Mouse (Mus musculus): ENCODE measurements around the gene Ccdc189.
"Not testable (repeated sequence)": the region's sequence is repeated elsewhere in the genome, so short reads cannot be mapped to it uniquely, and the experiment has no call there.

Ccdc189 gene

DNA sequence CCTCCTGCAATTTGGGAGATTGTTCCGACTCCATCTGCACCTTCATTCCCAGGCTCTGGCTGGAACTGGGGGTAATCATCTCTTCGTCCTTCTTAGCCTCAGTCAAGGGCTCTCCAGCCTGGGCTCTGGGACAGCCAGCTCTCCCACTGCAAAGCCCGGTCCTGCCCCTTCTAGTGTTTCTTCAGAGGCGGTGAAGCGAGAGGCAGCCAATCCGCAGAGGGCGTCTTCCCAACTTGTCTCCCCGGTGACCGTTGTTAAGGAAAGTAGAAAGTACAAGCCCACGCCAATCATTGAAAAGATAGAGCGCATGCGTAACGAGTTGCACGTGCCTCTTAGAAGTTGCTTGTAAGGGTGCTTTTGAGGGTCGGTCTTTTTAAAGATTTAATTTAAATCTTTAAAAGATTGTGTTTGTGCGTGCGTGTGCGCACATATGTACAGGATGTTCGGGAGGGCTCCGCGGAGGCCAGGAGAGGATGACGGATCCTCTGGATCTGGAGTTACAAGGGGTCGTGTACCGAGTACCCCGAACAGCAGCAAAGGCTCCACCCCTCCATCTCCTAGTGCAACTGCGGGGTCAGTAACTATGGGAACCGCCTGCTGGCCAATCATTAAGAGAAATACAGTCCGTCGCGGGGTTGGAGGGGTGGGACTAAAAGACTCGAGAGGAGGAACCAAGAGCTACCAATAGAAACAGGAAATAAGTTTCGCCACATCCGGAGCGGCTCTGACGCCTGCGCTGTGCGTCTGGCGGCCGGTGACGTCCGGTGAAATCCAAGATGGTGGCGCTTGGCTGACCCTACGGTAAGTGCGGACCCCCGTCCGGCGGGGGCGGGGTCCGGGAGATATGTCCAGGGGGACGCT, at the start of gene Ccdc189, which contains the start of gene Rnf40:
Gene Ccdc189 (minus strand): TSS at position 585 of the 861 bp plus-strand sequence.
Gene Rnf40 (plus strand): TSS at position 757 of the 861 bp plus-strand sequence.
- peak; percentile 91 for DNase-seq (ENCODE audit: low spot score in 2 of 2)

DNA sequence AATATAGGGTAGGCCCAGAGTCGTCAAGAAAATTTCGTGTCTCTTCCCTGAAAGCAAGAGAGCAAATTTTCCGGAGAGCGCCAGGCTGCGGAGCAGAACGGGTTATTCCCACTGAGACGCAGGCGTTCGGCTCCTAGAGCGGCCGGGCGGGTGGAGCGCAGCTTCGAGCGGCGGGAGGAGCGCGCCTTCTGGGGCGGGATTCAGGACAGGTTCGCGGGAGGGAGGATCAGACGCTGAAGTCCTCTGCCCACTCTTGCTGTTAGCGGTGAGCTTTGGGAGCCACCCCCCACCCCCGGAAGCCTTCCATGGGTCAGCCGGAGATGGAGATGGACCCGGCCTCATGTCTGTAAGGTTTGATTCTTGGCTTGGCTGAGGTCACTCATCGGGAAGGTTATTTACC, 48.6 kb upstream of the Ccdc189 start:
- DNase-seq (ENCODE audit: low spot score in 2 of 2) = peak in 1 of 2 experiments; percentile 35

DNA sequence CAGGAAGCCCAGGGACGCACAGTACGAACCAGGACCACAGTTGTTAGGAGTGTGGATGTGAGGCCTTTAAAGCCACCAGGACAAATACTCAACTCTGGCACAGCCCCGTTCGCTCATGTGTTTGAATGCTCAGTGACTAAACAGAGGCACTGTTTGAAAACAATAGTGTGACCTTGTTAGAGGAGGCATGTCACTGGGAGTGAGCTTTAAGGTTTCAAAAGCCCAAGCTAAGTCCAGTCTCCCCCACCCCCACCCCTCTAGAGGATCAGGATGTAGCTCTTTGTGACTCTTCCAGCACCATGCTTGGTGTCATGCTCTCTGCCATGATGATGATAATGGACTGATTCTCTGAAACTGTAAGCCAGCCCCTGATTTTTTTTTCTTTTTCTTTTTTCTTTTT, 43.0 kb upstream of the Ccdc189 start:
- DNase-seq (ENCODE audit: low spot score in 2 of 2) = no peak

DNA sequence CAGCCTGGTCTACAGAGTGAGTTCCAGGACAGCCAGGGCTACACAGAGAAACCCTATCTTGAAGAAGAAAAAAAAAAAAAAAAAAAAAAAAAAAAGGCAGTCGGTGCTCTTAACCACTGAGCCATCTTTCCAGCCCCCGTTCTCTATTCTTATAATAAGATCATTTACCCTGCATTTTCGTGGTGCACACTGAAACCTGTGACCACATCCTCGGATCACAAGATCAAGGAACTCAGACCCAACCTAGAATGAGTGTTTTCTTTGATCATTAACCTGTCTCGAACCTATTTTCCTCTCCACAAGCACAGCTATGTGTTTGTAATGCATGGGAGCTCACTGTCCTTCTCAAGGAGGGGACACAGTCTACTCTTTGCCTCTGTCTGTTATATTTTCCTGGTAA, 40.3 kb upstream of the Ccdc189 start:
- no peak for DNase-seq (ENCODE audit: low spot score in 2 of 2)

DNA sequence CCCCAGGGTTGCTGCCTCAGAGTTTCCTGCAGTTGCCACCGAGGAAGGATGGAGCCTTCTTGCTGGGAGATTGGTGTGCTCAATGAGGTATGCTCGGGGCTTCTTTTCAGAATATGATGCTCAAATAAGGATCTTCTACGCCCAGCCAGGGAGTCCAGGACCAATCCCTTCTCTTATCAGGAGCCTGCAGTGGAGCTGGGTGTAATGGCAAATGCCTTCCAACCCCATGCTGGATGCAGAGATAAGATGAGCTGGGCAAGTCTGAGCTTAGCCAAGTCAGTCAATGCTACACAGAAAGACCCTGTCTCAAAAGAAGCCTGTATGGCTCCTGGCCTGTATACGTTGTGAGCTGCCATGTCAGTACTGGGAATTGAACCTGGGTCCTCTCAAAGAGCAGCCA, 38.1 kb upstream of the Ccdc189 start:
- peak; percentile 57 to 68 for DNase-seq (ENCODE audit: low spot score in 2 of 2)

DNA sequence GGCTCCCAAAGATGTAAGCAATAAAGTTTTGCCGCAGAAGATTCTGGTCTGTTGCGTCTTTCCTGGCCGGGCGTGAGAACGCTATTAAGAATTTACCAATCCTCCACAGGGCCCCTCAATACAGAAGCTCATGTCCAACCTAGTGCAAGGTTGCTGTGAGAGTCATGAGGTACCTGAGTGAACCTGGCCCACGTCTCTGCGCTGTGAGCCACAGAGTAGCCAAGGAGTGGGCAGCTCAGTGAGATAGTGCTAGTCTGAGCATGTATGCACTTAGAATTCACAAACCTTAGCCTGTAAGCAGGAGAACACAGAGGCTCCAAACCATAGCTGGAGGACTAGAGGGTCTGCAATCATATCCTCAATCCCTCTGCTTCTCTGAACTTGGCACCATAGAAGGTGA, 37.6 kb upstream of the Ccdc189 start:
- DNase-seq (ENCODE audit: low spot score in 2 of 2) = no peak

DNA sequence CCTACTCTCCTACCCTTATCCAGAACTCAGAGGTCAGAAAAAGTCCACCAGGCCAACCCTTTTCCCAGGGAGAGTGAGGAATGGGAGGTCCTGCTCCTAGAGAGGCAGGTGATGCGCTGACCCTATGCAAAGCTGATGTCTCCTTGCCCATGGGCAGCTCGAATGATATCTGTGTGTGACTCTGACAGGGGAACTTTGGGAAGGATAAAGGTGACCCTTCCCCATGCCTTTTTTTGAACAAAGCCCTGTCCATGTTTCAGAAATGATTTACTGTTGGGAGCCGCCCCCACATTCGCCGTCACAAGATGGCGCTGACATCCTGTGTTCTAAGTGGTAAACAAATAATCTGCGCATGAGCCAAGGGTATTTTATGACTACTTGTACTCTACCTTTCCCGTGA, 30.0 kb upstream of the Ccdc189 start:
- DNase-seq (ENCODE audit: low spot score in 2 of 2) = not testable (repeated sequence)

DNA sequence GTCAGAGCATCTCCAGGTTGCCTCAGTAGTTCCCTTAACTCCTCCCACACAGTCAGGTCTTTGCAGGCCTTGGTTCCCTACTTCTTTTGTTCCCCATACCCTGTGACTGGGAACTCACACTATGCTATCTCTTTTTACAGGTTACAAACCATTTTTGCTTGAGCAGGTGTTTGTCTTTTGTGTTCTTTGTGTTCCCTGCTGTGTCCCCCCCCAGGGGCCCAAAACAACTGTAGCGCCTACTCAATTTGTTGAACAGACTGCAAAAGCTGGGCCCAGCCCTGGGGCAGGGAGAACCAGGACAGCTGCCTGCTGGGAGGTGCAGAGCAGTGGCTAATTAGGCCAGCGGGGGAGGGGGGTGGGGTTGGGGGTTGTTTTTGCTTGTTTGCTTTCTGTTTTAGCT, 29.6 kb upstream of the Ccdc189 start:
- DNase-seq (ENCODE audit: low spot score in 2 of 2) = no peak

DNA sequence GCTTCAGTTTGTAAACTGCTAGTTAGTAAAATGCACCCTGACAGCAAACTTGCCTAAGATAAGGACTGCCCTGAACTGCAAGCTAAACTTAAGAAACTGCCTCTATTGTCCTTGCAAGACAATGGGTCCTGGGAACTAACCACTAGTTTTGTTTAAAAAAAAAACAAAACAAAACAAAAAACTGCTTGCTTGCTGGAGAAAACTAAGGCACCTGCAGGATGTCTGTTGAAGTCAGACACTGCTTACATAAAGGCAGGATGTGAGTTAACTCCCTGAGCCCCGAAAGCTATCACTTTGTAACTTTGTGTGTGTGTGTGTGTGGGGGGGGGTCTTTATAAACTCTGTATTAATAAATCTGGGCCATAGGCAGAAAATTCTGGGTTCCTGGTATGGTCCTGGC, 28.5 kb upstream of the Ccdc189 start:
- DNase-seq (ENCODE audit: low spot score in 2 of 2) = no peak

DNA sequence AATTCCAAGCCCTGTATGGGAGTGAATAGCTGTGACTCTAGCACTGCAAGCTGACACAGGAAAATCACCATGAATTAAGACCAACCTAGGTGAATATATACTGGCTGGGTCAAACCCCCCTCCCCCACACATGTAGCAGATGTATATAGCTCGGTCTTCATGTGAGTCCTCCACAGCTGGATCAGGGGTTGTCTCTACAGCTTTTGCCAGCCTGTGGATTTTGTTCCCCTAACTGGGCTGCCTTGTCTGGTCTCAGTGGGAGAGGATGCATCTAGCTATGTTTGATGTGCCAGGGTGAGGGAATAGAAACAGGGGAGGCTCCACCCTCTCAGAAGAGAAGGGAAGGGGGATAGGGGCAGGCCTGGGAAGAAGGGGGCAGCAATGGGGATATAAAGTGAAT, 27.9 kb upstream of the Ccdc189 start:
- DNase-seq (ENCODE audit: low spot score in 2 of 2) = no peak

DNA sequence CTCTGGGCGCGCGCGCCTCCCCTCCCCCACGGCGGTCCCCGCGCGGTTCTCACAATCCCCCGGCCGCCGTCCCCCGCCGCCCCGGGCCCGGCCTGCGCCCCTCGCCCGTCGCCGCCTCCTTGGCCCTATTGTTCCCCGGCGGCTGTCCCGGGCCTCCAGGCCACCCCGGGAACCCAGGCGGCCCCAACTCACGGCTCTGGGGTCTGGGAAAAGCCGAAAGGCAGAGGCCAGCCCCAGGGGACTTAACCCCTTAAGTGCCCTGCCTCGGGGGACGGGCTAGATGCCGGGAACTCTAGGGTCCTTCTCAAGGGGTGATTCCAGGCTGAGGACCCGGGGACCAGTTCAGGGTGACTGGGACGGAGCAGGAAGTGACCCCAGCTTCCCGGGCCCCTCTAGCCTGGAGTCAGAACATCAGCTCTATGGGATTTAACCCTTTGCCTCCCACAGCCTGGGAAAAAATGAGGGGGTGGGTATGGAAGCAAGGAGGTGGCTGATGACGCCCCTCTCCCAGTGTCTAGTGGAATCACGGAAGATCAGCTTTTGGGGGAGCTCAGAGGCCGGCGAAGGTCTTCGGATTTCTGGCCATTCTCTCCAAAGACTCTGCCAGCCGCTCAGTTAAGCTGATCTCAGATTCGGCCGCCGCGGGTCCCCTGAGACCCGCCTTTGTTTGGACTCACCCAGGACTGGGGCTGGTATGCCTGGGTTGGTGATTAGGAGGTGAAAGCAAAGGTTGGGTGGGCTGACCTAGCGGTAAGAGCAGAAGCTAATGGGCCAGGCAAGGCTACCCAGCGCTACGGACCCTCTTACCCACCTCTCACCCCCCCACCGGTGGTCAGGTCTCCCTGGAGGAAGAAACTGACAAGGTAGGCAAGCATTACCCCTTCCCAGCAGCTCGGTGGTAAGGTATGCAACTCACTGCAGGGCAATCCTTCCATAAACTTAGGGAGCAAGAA, 26.8 kb upstream of the Ccdc189 start, which contains the start of gene Zfp629:
Gene Zfp629 (minus strand): TSS at position 907 of the 953 bp plus-strand sequence.
- DNase-seq (ENCODE audit: low spot score in 2 of 2) = peak; percentile 44 to 81

DNA sequence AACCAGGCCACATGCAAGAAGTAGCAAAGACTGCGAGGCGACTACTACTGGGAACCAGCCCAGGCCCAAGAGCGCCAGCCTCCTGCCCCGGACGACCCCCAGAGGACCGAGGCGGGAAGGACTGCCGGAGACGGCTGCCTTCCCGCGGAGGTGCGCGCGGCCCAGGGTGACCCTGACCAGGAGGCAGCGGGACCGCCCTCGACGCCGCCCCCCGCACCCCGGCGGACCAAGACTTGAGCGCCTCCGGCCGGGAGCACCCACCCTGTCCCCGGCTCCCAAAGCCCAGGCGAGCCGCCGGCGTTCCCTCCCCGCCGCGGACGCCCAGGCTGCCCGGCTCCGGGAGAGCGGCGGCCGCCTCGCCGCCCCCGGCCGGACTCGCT, 26.1 kb upstream of the Ccdc189 start:
- DNase-seq (ENCODE audit: low spot score in 2 of 2) = peak in 1 of 2 experiments; percentile 53

DNA sequence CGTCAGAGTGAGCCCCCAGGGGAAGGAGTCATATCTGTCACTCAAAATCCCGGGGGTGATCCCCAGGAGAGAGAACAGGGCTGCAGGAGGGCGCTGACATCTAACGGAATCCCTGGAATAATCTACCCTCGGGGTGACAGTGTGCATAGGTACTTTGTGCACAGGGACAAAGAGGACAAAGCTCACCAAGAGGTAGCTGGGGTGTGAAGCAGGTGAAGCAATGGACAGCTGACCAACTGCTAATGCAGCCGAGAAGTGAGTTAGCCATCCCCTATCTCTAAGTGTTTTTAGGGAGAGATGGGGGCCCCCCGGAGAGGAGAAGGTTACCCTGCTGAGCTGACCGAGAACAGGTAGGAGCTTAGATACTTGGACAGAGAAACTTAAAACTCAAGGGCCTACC, 25.7 kb upstream of the Ccdc189 start:
- no peak for DNase-seq (ENCODE audit: low spot score in 2 of 2)

DNA sequence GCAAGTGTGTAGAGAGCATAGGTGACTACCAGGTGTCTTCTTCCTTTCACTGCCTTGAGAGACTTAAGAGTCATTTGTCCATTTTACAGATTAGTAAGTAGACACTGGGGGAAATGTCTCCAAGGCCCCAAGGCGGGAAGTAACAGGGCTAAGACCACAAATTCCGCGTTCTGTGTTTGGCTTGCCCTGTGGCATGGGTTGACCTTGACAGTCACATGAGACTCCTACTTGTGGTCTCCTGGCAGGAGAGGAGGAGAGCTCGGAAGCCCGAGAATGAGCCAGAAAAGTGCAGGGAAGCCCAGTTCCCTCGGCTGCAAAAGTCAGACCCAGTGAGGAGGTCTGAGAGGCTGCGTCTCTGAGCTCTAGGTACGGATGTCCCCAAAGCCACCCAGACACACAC, 25.1 kb upstream of the Ccdc189 start:
- DNase-seq (ENCODE audit: low spot score in 2 of 2) = no peak

DNA sequence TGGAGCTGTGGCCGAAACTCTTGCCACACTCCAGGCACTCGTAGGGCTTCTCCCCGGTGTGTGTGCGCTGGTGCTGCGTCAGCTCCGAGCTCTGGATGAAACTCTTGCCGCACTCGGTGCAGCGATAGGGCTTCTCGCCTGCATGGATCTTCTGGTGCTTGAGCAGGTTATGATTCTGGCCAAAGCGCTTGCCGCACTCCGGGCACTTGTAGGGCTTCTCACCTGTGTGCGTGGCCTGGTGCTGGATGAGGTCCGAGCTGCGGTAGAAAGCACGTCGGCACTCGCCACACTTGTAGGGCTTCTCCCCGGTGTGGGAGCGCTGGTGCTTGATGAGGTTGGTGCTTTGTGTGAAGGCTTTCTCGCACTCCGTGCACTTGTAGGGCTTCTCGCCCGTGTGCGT, 23.2 kb upstream of the Ccdc189 start:
- no peak for DNase-seq (ENCODE audit: low spot score in 2 of 2)

DNA sequence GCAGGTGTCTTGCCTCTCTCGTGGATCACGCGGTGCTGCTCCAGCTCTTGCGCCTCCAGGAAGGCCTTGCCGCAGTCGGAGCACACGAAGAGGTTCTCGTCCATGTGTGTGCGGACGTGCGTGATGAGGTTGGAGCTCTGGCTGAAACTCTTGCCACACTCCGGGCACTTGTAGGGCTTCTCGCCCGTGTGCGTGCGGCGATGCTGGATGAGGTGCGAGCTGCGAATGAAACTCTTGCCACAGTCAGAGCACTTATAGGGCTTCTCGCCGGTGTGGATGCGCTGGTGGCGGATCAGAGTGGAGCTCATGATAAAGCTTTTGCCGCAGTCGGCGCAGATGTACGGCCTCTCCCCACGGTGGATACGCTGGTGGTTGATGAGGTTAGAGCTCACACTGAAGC, 22.6 kb upstream of the Ccdc189 start:
- no peak for DNase-seq (ENCODE audit: low spot score in 2 of 2)

DNA sequence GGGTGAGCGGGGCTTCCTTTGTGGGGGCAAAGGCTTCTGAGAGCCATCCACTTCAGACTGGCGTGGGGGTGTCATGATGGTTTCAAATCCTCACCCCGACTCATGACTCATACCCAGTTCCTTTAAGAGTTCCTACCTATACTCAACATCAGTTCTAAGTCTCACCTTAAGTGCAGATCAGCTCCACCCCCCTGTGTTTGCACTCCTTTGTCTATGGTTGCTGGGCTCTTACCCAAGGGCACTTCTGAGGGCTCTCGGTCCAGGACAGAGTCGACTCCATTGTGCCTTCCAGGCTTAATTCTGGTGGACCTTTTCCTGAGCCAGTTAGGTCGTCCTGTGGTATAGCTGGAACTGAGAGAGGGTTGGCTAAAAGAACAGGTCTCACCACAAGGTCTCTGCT, 18.8 kb upstream of the Ccdc189 start:
- DNase-seq (ENCODE audit: low spot score in 2 of 2) = no peak

DNA sequence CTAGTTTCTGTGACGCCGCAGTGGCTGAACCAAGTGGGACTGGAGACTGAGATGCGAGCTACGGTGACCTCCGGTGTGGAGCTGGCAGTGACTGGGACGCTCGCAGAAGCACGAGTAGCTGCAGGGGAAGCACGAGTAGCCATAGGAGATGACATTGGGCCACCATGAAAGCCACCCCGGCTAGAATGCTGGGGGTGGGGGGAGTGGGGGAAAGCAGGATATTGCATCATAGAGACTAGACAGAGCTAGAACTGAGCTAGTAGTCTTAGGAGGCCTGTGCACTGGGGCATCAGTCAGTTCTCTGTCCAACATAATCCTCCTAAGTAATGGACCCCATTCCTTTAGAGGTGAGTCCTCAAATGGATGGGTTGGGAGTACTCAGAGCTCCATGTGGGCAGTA, 15.9 kb upstream of the Ccdc189 start:
- DNase-seq (ENCODE audit: low spot score in 2 of 2) = no peak

DNA sequence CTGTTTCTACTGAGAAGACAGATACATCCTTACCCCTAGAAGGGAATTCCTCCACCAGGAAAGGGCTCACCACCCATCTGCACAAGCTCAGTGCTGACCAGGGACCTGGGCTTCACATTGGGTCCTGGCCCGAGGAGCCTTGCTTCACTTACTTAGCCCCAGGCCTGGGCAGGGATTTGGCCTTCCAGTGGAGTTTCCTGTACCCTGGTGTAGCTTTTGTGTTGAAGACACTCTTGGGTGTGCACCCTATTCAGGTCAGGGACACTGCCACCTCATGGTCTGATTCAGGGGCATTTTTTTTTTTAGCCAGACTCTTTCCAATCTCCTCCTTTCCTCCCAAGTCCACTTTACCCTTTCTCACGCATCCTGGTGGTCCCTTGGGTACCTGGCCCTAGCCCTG, 14.5 kb upstream of the Ccdc189 start:
- DNase-seq (ENCODE audit: low spot score in 2 of 2) = no peak

DNA sequence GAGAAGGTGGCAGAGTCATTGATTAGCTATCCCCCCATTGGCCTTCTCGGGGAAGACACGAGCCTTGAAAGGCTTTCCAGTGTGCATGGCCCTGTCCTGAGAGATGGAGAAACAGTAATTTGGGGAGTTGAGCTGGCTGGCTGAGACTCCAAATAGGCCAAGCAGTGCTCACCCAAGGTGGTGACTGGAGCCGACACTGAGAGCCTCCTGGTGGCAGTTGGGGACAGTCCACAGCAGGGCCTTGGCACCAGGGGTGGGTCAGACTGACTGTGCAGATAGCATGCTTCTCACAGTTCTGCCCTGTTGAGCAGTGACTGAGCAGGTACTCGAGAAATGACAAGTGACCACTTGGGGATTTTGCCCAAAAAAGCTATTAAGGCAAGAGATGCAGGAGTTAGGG, 13.3 kb upstream of the Ccdc189 start:
- DNase-seq (ENCODE audit: low spot score in 2 of 2) = no peak

DNA sequence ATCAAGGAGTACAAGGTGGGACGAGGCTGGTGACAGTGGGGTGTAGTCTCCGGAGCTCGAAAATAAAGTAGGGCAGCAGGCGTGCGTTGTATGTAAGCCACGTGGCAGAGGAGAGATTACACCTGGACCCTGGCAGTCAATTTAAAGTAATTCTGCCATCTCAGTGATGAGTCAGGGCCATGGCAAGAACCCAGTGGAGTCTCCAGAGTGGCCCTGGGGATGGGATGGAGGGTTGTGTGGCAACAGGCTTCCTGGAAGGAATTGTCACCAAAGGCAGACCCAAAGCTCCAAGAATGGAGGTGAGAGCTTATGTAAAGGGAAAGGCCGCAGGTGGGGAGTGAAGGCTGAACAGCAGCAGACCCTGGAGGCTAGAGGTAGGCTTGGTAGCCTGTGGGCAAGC, 12.2 kb upstream of the Ccdc189 start:
- DNase-seq (ENCODE audit: low spot score in 2 of 2) = no peak

DNA sequence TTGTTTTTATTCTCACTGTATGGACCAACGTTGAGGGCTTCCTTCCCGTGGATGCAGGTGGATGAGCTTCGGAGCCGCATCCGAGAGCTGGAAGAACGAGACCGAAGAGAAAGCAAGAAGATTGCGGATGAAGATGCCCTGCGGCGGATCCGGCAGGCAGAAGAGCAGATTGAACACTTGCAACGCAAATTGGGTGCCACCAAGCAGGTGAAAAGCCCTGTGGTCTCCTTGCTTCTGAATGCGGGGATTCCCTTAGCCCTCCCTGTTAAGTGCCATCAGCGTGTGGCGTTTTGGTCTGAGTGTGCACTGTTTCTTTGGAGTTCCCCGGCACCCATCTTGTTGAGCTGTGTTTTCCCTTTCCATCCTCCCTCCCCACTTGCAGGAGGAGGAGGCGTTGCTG, 8.4 kb upstream of the Ccdc189 start:
- DNase-seq (ENCODE audit: low spot score in 2 of 2) = no peak

DNA sequence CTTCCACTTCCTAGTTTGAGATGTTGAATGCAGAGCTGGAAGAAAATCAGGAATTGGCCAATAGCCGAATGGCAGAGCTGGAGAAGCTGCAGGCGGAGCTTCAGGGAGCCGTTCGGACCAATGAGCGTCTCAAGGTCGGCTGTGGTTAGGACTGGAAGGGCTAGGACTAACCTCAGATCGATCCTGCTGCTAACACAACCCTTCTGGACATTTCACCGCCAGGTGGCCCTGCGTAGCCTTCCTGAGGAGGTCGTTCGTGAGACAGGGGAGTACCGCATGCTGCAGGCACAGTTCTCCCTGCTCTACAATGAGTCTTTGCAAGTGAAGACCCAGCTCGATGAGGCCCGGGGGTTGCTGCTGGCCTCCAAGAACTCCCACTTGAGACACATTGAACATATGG, 4.2 kb upstream of the Ccdc189 start:
- no peak for DNase-seq (ENCODE audit: low spot score in 2 of 2)

Measured in spleen, postnatal 4 days (tissue).